Mouse (Mus musculus) MEL (cell line): Measurements from ENCODE around the gene Traf6.

Experiments used
- CTCF ChIP-seq, 3 experiments: IDR thresholded peaks in 2 of 3; conservative IDR thresholded peaks in 1 of 3; 2 replicates each; pipeline ENCODE4 v1.5.1; 2011 to 2012; ENCODE audit warnings: low read length in 3 of 3, low read depth in 2 of 3, mild to moderate bottlenecking in 2 of 3, improper control_type of control experiment in 1 of 3, inconsistent platforms in 1 of 3, mixed read lengths in 1 of 3, moderate library complexity in 1 of 3; ENCODE audit not compliant: control insufficient read depth in 1 of 3, insufficient read depth in 1 of 3, poor library complexity in 1 of 3, severe bottlenecking in 1 of 3
- E2F4 ChIP-seq: IDR thresholded peaks from 2 replicates; pipeline ENCODE4 v1.6.1; 2011; ENCODE audit warnings: low read depth, low read length, improper control_type of control experiment, borderline replicate concordance
- EP300 ChIP-seq, 2 experiments: IDR thresholded peaks; 2 replicates each; pipeline ENCODE4 v1.6.1; 2011; ENCODE audit warnings: improper control_type of control experiment in 2 of 2, low read length in 2 of 2, low read depth in 1 of 2, mild to moderate bottlenecking in 1 of 2
- JUND ChIP-seq: IDR thresholded peaks from 2 replicates; pipeline ENCODE4 v1.6.1; 2011; ENCODE audit warnings: low read depth, mild to moderate bottlenecking, improper control_type of control experiment, low read length
- MAFK ChIP-seq: IDR thresholded peaks from 2 replicates; pipeline ENCODE4 v1.6.1; 2011; ENCODE audit warnings: low read depth, mild to moderate bottlenecking, low read length, improper control_type of control experiment, borderline replicate concordance
- MXI1 ChIP-seq: IDR thresholded peaks from 2 replicates; pipeline ENCODE4 v1.6.1; 2011; ENCODE audit warnings: mild to moderate bottlenecking, low read depth, low read length, improper control_type of control experiment
- NRF1 ChIP-seq: IDR thresholded peaks from 2 replicates; pipeline ENCODE4 v1.6.1; 2014; ENCODE audit warnings: low read depth, mild to moderate bottlenecking, inconsistent platforms, low read length, improper control_type of control experiment, moderate library complexity; ENCODE audit not compliant: poor library complexity, insufficient read depth, severe bottlenecking
- POLR2A ChIP-seq, 2 experiments: IDR thresholded peaks; 2 replicates each; pipeline ENCODE4 v1.6.1; 2011 to 2012; ENCODE audit warnings: low read length in 2 of 2, mild to moderate bottlenecking in 2 of 2, control low read depth in 1 of 2, improper control_type of control experiment in 1 of 2, low read depth in 1 of 2, moderate library complexity in 1 of 2; ENCODE audit not compliant: control insufficient read depth in 1 of 2, insufficient read depth in 1 of 2, poor library complexity in 1 of 2
- POLR2AphosphoS2 ChIP-seq: IDR thresholded peaks from 2 replicates; pipeline ENCODE4 v1.6.1; 2011; ENCODE audit warnings: low read length, improper control_type of control experiment
- TAL1 ChIP-seq: IDR thresholded peaks from 2 replicates; pipeline ENCODE4 v1.6.1; 2012; ENCODE audit warnings: mild to moderate bottlenecking, inconsistent platforms, low read length, moderate library complexity, mixed read lengths
- UBTF ChIP-seq: IDR thresholded peaks from 2 replicates; pipeline ENCODE4 v1.6.1; 2012; ENCODE audit warnings: low read depth, mild to moderate bottlenecking, inconsistent platforms, low read length, improper control_type of control experiment, moderate library complexity, borderline replicate concordance; ENCODE audit not compliant: insufficient read depth
- USF2 ChIP-seq, 2 experiments: IDR thresholded peaks; 2 replicates each; pipeline ENCODE4 v1.6.1; 2011 to 2012; ENCODE audit warnings: improper control_type of control experiment in 2 of 2, low read length in 2 of 2, borderline replicate concordance in 1 of 2, inconsistent platforms in 1 of 2, low read depth in 1 of 2, mild to moderate bottlenecking in 1 of 2; ENCODE audit not compliant: insufficient read depth in 1 of 2
- ZNF384 ChIP-seq: IDR thresholded peaks from 2 replicates; pipeline ENCODE4 v1.6.1; 2012; ENCODE audit warnings: low read depth, mild to moderate bottlenecking, inconsistent platforms, low read length, improper control_type of control experiment

GRCm38 (mm10) chr2:101668751-101669150 lies 9.5 kb upstream of the Traf6 start:
- no peak for TF ChIP-seq ZNF384
- TF ChIP-seq NRF1, result no peak
- no peak for TF ChIP-seq CTCF (IDR thresholded peaks at IDR 0.05 in 2 of 3, conservative IDR thresholded peaks at IDR 0.05 in 1 of 3; ENCODE audit: control insufficient read depth in 1 of 3, insufficient read depth in 1 of 3, low read depth in 2 of 3, low read length in 3 of 3, poor library complexity in 1 of 3, severe bottlenecking in 1 of 3)
- no peak for TF ChIP-seq POLR2A (IDR thresholded peaks at IDR 0.05; ENCODE audit: control insufficient read depth in 1 of 2, insufficient read depth in 1 of 2, low read depth in 1 of 2, low read length in 2 of 2, poor library complexity in 1 of 2)
- no peak for TF ChIP-seq E2F4
- TF ChIP-seq MAFK, result no peak
- TF ChIP-seq JUND, result no peak
- TF ChIP-seq USF2 (IDR thresholded peaks at IDR 0.05; ENCODE audit: borderline replicate concordance in 1 of 2, insufficient read depth in 1 of 2, low read depth in 1 of 2, low read length in 2 of 2), result no peak
- no peak for TF ChIP-seq MXI1
- no peak for TF ChIP-seq UBTF
- 0 out of 4 replicates have a peak, but pooled peaks of 1 of the 2 experiments have one; percentile 18 for TF ChIP-seq EP300 (IDR thresholded peaks at IDR 0.05; ENCODE audit: low read depth in 1 of 2, low read length in 2 of 2)
- no peak for TF ChIP-seq POLR2AphosphoS2
- TF ChIP-seq TAL1, result 0 out of 2 replicates have a peak, but pooled peaks have one; percentile 30
